Mouse (Mus musculus): ENCODE measurements around the gene Ccdc162. TPM values are rescaled to one million over a fixed set of nuclear protein-coding genes. Genes with fewer than 3 reads are reported as not detected.

The Ccdc162 gene
- polyA plus RNA-seq, 1 experiment from 2014 or later = 0.12 TPM

- WGBS (ENCODE audit: insufficient replicate concordance) = 55% methylated on average over 6 of the region's 6 CpGs
- ATAC-seq (ENCODE audit: low read depth) = no peak
- Histone ChIP-seq H3K27me3 (ENCODE audit: control insufficient read depth, insufficient read depth, low read depth, low read length) (no peaks in the 10 kb centered on the region), H3K4me1 (ENCODE audit: control insufficient read depth, low read depth, low read length) (no peaks in the 10 kb centered on the region), H3K4me3 (ENCODE audit: low read depth, low read length) (no peak overlapping the region), H3K36me3 (ENCODE audit: control insufficient read depth, insufficient read depth) (no peaks in the 10 kb centered on the region), H3K27ac (ENCODE audit: low read length) (no peak overlapping the region), H3K9ac (ENCODE audit: low read depth, low read length) (no peak overlapping the region), H3K4me2 (ENCODE audit: low read depth, low read length) (no peak overlapping the region), H3K9me3 (replicated peaks; ENCODE audit: control insufficient read depth, low read length) (no peaks in the 10 kb centered on the region)
Measured at GRCm38 (mm10) chr10:41583383-41583782, 133.1 kb downstream of the Ccdc162 start.

- Histone ChIP-seq H3K4me1 (ENCODE audit: control insufficient read depth, low read depth, low read length) (no peaks in the 10 kb centered on the region), H3K9ac (ENCODE audit: low read depth, low read length) (no peak overlapping the region), H3K4me2 (ENCODE audit: low read depth, low read length) (no peak overlapping the region), H3K4me3 (ENCODE audit: low read depth, low read length) (no peak overlapping the region), H3K27ac (ENCODE audit: low read length) (no peak overlapping the region), H3K36me3 (ENCODE audit: control insufficient read depth, insufficient read depth) (no peaks in the 10 kb centered on the region), H3K9me3 (replicated peaks; ENCODE audit: control insufficient read depth, low read length) (no peaks in the 10 kb centered on the region), H3K27me3 (ENCODE audit: control insufficient read depth, insufficient read depth, low read depth, low read length) (no peaks in the 10 kb centered on the region)
- ATAC-seq (ENCODE audit: low read depth) = no peak
- WGBS (ENCODE audit: insufficient replicate concordance) = 34% methylated on average over 5 of the region's 5 CpGs
Measured at GRCm38 (mm10) chr10:41582901-41583361, 133.5 kb downstream of the Ccdc162 start.

GRCm38 (mm10) chr10:41580441-41580840 is 136.0 kb downstream of the Ccdc162 start:
- H3K4me1 ChIP-seq (ENCODE audit: control insufficient read depth, low read depth, low read length) = no peaks in the 10 kb centered on the region
- H3K4me3 ChIP-seq (ENCODE audit: low read depth, low read length) = no peak overlapping the region
- no peak overlapping the region for H3K27ac ChIP-seq (ENCODE audit: low read length)
- no peaks in the 10 kb centered on the region for H3K9me3 ChIP-seq (replicated peaks; ENCODE audit: control insufficient read depth, low read length)
- 59% methylated on average over 4 of the region's 4 CpGs for WGBS (ENCODE audit: insufficient replicate concordance)
- H3K4me2 ChIP-seq (ENCODE audit: low read depth, low read length) = no peak overlapping the region
- no peak for ATAC-seq (ENCODE audit: low read depth)
- no peaks in the 10 kb centered on the region for H3K36me3 ChIP-seq (ENCODE audit: control insufficient read depth, insufficient read depth)
- no peaks in the 10 kb centered on the region for H3K27me3 ChIP-seq (ENCODE audit: control insufficient read depth, insufficient read depth, low read depth, low read length)
- H3K9ac ChIP-seq (ENCODE audit: low read depth, low read length) = no peak overlapping the region

GRCm38 (mm10) chr10:41578541-41578940 is 137.9 kb downstream of the Ccdc162 start:
- H3K9ac ChIP-seq (ENCODE audit: low read depth, low read length) = no peak overlapping the region
- no peaks in the 10 kb centered on the region for H3K4me1 ChIP-seq (ENCODE audit: control insufficient read depth, low read depth, low read length)
- H3K4me3 ChIP-seq (ENCODE audit: low read depth, low read length) = no peak overlapping the region
- H3K27ac ChIP-seq (ENCODE audit: low read length) = no peak overlapping the region
- H3K9me3 ChIP-seq (replicated peaks; ENCODE audit: control insufficient read depth, low read length) = no peaks in the 10 kb centered on the region
- no peak overlapping the region for H3K4me2 ChIP-seq (ENCODE audit: low read depth, low read length)
- H3K27me3 ChIP-seq (ENCODE audit: control insufficient read depth, insufficient read depth, low read depth, low read length) = no peaks in the 10 kb centered on the region
- no peak for ATAC-seq (ENCODE audit: low read depth)
- WGBS (ENCODE audit: insufficient replicate concordance) = 54% methylated on average over 1 of the region's 1 CpGs
- no peaks in the 10 kb centered on the region for H3K36me3 ChIP-seq (ENCODE audit: control insufficient read depth, insufficient read depth)

GRCm38 (mm10) chr10:41576328-41576833 is 140.1 kb downstream of the Ccdc162 start:
- Histone ChIP-seq H3K9ac (ENCODE audit: low read depth, low read length) (no peak overlapping the region), H3K4me2 (ENCODE audit: low read depth, low read length) (no peak overlapping the region), H3K9me3 (replicated peaks; ENCODE audit: control insufficient read depth, low read length) (no peaks in the 10 kb centered on the region), H3K27ac (ENCODE audit: low read length) (no peak overlapping the region), H3K36me3 (ENCODE audit: control insufficient read depth, insufficient read depth) (no peaks in the 10 kb centered on the region), H3K4me1 (ENCODE audit: control insufficient read depth, low read depth, low read length) (no peaks in the 10 kb centered on the region; the same call in 1 of the 2 replicates), H3K4me3 (ENCODE audit: low read depth, low read length) (no peak overlapping the region), H3K27me3 (ENCODE audit: control insufficient read depth, insufficient read depth, low read depth, low read length) (no peaks in the 10 kb centered on the region)
- WGBS (ENCODE audit: insufficient replicate concordance) = 58% methylated on average over 7 of the region's 7 CpGs
- ATAC-seq (ENCODE audit: low read depth) = no peak

- Histone ChIP-seq H3K27me3 (ENCODE audit: control insufficient read depth, insufficient read depth, low read depth, low read length) (no peaks in the 10 kb centered on the region), H3K9ac (ENCODE audit: low read depth, low read length) (no peak overlapping the region), H3K36me3 (ENCODE audit: control insufficient read depth, insufficient read depth) (no peaks in the 10 kb centered on the region), H3K4me1 (ENCODE audit: control insufficient read depth, low read depth, low read length) (no peaks in the 10 kb centered on the region; the same call in 1 of the 2 replicates), H3K4me2 (ENCODE audit: low read depth, low read length) (no peak overlapping the region), H3K4me3 (ENCODE audit: low read depth, low read length) (no peak overlapping the region), H3K9me3 (replicated peaks; ENCODE audit: control insufficient read depth, low read length) (no peaks in the 10 kb centered on the region), H3K27ac (ENCODE audit: low read length) (no peak overlapping the region)
- WGBS (ENCODE audit: insufficient replicate concordance) = 52% methylated on average over 8 of the region's 8 CpGs
- ATAC-seq (ENCODE audit: low read depth) = peak; percentile 43; the same call in 1 of the 2 replicates
Measured at GRCm38 (mm10) chr10:41575451-41576327, 140.7 kb downstream of the Ccdc162 start.

GRCm38 (mm10) chr10:41573190-41573589 is 143.2 kb downstream of the Ccdc162 start:
- no peak overlapping the region for H3K4me2 ChIP-seq (ENCODE audit: low read depth, low read length)
- ATAC-seq (ENCODE audit: low read depth) = peak; percentile 27; the same call in 1 of the 2 replicates
- 9% methylated on average over 6 of the region's 6 CpGs for WGBS (ENCODE audit: insufficient replicate concordance)

GRCm38 (mm10) chr10:41572274-41572673 is 144.2 kb downstream of the Ccdc162 start:
- Histone ChIP-seq H3K4me3 (ENCODE audit: low read depth, low read length) (no peak overlapping the region), H3K27ac (ENCODE audit: low read length) (no peak overlapping the region), H3K9me3 (replicated peaks; ENCODE audit: control insufficient read depth, low read length) (no peaks in the 10 kb centered on the region), H3K27me3 (ENCODE audit: control insufficient read depth, insufficient read depth, low read depth, low read length) (no peaks in the 10 kb centered on the region), H3K4me2 (ENCODE audit: low read depth, low read length) (no peak overlapping the region), H3K36me3 (ENCODE audit: control insufficient read depth, insufficient read depth) (no peaks in the 10 kb centered on the region), H3K9ac (ENCODE audit: low read depth, low read length) (no peak overlapping the region), H3K4me1 (ENCODE audit: control insufficient read depth, low read depth, low read length) (no peaks in the 10 kb centered on the region; the same call in 1 of the 2 replicates)
- WGBS (ENCODE audit: insufficient replicate concordance) = 41% methylated on average over 4 of the region's 4 CpGs
- ATAC-seq (ENCODE audit: low read depth) = no peak

More at GRCm38 (mm10) chr10:41573190-41573589, 143.2 kb downstream of the Ccdc162 start:
- Histone ChIP-seq H3K36me3 (ENCODE audit: control insufficient read depth, insufficient read depth) (no peaks in the 10 kb centered on the region), H3K27me3 (ENCODE audit: control insufficient read depth, insufficient read depth, low read depth, low read length) (no peaks in the 10 kb centered on the region), H3K9me3 (replicated peaks; ENCODE audit: control insufficient read depth, low read length) (no peaks in the 10 kb centered on the region), H3K27ac (ENCODE audit: low read length) (no peak overlapping the region), H3K9ac (ENCODE audit: low read depth, low read length) (no peak overlapping the region), H3K4me3 (ENCODE audit: low read depth, low read length) (no peak overlapping the region), H3K4me1 (ENCODE audit: control insufficient read depth, low read depth, low read length) (no peaks in the 10 kb centered on the region; the same call in 1 of the 2 replicates)

- Histone ChIP-seq H3K36me3 (ENCODE audit: control insufficient read depth, insufficient read depth) (no peaks in the 10 kb centered on the region), H3K27me3 (ENCODE audit: control insufficient read depth, insufficient read depth, low read depth, low read length) (no peaks in the 10 kb centered on the region), H3K4me2 (ENCODE audit: low read depth, low read length) (no peak overlapping the region), H3K27ac (ENCODE audit: low read length) (no peak overlapping the region), H3K9me3 (replicated peaks; ENCODE audit: control insufficient read depth, low read length) (no peaks in the 10 kb centered on the region), H3K9ac (ENCODE audit: low read depth, low read length) (no peak overlapping the region), H3K4me3 (ENCODE audit: low read depth, low read length) (no peak overlapping the region), H3K4me1 (ENCODE audit: control insufficient read depth, low read depth, low read length) (no peaks in the 10 kb centered on the region; the same call in 1 of the 2 replicates)
- 17% methylated on average over 4 of the region's 4 CpGs for WGBS (ENCODE audit: insufficient replicate concordance)
- ATAC-seq (ENCODE audit: low read depth) = no peak
Measured at GRCm38 (mm10) chr10:41571065-41571464, 145.4 kb downstream of the Ccdc162 start.

Measured in liver, embryonic 16.5 days (tissue).